Mouse (Mus musculus): Measurements from ENCODE around the gene Rora. TPM values are rescaled to one million over a fixed set of nuclear protein-coding genes. Genes with fewer than 3 reads are reported as not detected.

Rora gene
- total RNA-seq, 2 experiments from 2014 or later = 56.5 to 109 TPM

- DNase-seq = no peak
These were observed 355.1 kb downstream of the Rora start for GRCm38 (mm10) chr9:69008706-69009105.

- DNase-seq = peak; percentile 77 to 79
These were observed 357.3 kb downstream of the Rora start for GRCm38 (mm10) chr9:69010886-69011285.

- DNase-seq = no peak
These were observed 359.7 kb downstream of the Rora start for GRCm38 (mm10) chr9:69013186-69013715.

GRCm38 (mm10) chr9:69014203-69014602 lies 360.6 kb downstream of the Rora start:
- peak in 1 of 2 experiments; percentile 26 for DNase-seq

- no peak for DNase-seq
These were observed 366.8 kb downstream of the Rora start for GRCm38 (mm10) chr9:69020381-69020780.

- no peak for DNase-seq
These were observed 367.9 kb downstream of the Rora start for GRCm38 (mm10) chr9:69021482-69021881.

GRCm38 (mm10) chr9:69023314-69023713 lies 369.7 kb downstream of the Rora start:
- DNase-seq = no peak

- DNase-seq = no peak
These were observed 374.6 kb downstream of the Rora start for GRCm38 (mm10) chr9:69028177-69028576.

GRCm38 (mm10) chr9:69034301-69034871 lies 380.8 kb downstream of the Rora start:
- no peak for DNase-seq

GRCm38 (mm10) chr9:69035456-69035855 lies 381.9 kb downstream of the Rora start:
- no peak for DNase-seq

- DNase-seq = no peak
These were observed 382.7 kb downstream of the Rora start for GRCm38 (mm10) chr9:69036296-69036695.

GRCm38 (mm10) chr9:69043920-69044613 lies 390.5 kb downstream of the Rora start:
- DNase-seq = peak in 1 of 2 experiments; percentile 46

- DNase-seq = no peak
These were observed 391.1 kb downstream of the Rora start for GRCm38 (mm10) chr9:69044614-69045133.

- DNase-seq = no peak
These were observed 392.3 kb downstream of the Rora start for GRCm38 (mm10) chr9:69045908-69046307.

GRCm38 (mm10) chr9:69050856-69051255 lies 397.3 kb downstream of the Rora start:
- no peak for DNase-seq

- DNase-seq = no peak
These were observed 398.3 kb downstream of the Rora start for GRCm38 (mm10) chr9:69051890-69052289.

- DNase-seq = peak; percentile 65 to 76
These were observed 401.7 kb downstream of the Rora start for GRCm38 (mm10) chr9:69055302-69055701.

GRCm38 (mm10) chr9:69071203-69071867 lies 417.7 kb downstream of the Rora start:
- no peak for DNase-seq

- no peak for DNase-seq
These were observed 419.7 kb downstream of the Rora start for GRCm38 (mm10) chr9:69073271-69073670.

- no peak for DNase-seq
These were observed 430.6 kb downstream of the Rora start for GRCm38 (mm10) chr9:69084086-69084719.

GRCm38 (mm10) chr9:69084720-69085661 lies 431.4 kb downstream of the Rora start:
- DNase-seq = peak; percentile 56 to 64
